Mouse (Mus musculus): ENCODE results near the gene Flnb.
A peak's percentile ranks its signal among the peaks of the same experiment; 100 is the strongest.

- TF ChIP-seq MYOD1 (IDR thresholded peaks at IDR 0.05; ENCODE audit: control insufficient read depth in 1 of 3, insufficient read length in 2 of 3, low read depth in 2 of 3) (peak in 1 of 3 experiments; percentile 17), E2F4 (IDR thresholded peaks at IDR 0.05; ENCODE audit: insufficient read depth) (no peak), POLR2A (IDR thresholded peaks at IDR 0.05; ENCODE audit: insufficient read length, low read depth) (no peak), POLR2AphosphoS2 (IDR thresholded peaks at IDR 0.05; ENCODE audit: insufficient read length, low read depth) (no peak), CEBPB (IDR thresholded peaks at IDR 0.05; ENCODE audit: insufficient read depth, poor library complexity, severe bottlenecking) (no peak), TCF12 (IDR thresholded peaks at IDR 0.05; ENCODE audit: insufficient read depth, poor library complexity, severe bottlenecking) (no peak), USF1 (IDR thresholded peaks at IDR 0.05; ENCODE audit: low read depth) (no peak), MYOG (IDR thresholded peaks at IDR 0.05; ENCODE audit: control insufficient read depth in 1 of 3, insufficient read depth in 1 of 3, insufficient read length in 2 of 3, low read depth in 2 of 3) (no peak), TCF3 (IDR thresholded peaks at IDR 0.05; ENCODE audit: insufficient read length, low read depth) (no peak), MAX (IDR thresholded peaks at IDR 0.05; ENCODE audit: low read depth) (no peak), SRF (IDR thresholded peaks at IDR 0.05; ENCODE audit: control insufficient read depth, insufficient read length, low read depth) (no peak)
Observed at GRCm38 (mm10) chr14:7818463-7819121, 835 bp downstream of the Flnb start.
